Mouse (Mus musculus): ENCODE results near the gene Tle2. TPM values are rescaled to one million over a fixed set of nuclear protein-coding genes. Genes with fewer than 3 reads are reported as not detected.

Gene Tle2
- polyA plus RNA-seq, 1 experiment: 63.7 TPM

DNA sequence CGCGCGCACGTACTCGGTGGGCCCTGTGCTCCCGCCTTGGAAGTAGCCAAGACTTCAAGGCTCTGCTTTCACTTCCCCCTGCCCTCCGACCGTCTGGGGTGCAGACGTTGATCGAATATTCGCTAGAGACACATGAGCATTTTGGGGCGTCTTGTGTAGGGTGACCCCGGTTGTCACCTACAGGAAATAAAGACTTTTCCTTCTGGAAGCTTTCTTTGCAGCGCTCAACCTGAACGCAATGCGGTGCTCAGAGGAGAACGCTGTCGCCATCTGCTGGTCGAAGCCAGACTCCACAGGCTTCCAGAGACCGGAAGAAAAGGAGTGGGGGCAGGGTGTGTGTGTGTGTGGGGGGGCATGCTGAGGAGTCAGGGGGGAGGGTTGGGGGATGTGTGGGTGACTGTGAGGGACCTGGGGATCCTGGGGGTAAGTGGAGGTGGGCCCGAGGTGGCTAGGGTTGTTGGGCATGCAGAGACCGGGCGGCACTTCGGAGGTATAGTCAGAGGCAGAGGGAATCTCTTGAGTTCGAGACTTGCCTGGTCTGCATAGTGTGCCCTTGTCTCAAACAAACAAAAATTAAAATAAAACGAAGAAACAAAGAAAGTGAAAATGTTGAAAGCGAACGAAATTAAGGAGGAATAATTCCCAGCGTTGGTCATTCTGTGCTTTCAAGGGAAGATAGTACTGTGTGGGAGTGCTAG is 30.8 kb downstream of the Tle2 start:
- WGBS: 16% methylated on average over 29 of the region's 29 CpGs
- Histone ChIP-seq H3K4me1 (ENCODE audit: control insufficient read depth, insufficient read depth, low read length) (peaks cover 5% of the 10 kb centered on the region; the same call in 1 of the 2 replicates), H3K4me3 (ENCODE audit: insufficient read depth, low read depth, low read length) (peak overlapping the region; percentile 42), H3K36me3 (ENCODE audit: control insufficient read depth, insufficient read depth, low read length) (no peaks in the 10 kb centered on the region), H3K27ac (ENCODE audit: insufficient read depth, low read depth, low read length) (peak overlapping the region; percentile 67), H3K27me3 (replicated peaks; ENCODE audit: control insufficient read depth, insufficient read depth, low read length) (no peaks in the 10 kb centered on the region)
- TF ChIP-seq CTCF (conservative IDR thresholded peaks at IDR 0.05; ENCODE audit: insufficient read depth, insufficient read length, low read depth, low read length) (peak; percentile 90), POLR2A (IDR thresholded peaks at IDR 0.05; ENCODE audit: low read depth, low read length) (no peak)
- DNase-seq: peak; percentile 90

DNA sequence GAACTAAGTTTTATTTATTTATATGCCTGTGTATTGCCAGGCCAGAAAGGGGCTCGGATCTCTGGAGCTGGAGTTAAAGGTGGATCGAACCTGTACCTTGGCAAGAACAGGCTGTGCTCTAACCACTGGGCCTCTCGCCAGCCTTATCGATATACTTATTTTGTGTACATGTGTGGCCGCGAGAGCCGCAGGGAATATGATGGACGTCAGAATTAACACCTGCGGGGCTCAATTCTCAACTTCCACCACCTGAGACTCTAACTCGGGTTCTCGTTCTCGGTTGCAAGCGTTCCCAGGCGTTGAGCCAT is 31.3 kb downstream of the Tle2 start:
- 1% methylated on average over 14 of the region's 14 CpGs for WGBS
- Histone ChIP-seq H3K4me1 (ENCODE audit: control insufficient read depth, insufficient read depth, low read length) (peaks cover 5% of the 10 kb centered on the region; the same call in 1 of the 2 replicates), H3K27ac (ENCODE audit: insufficient read depth, low read depth, low read length) (peak overlapping the region; percentile 67), H3K4me3 (ENCODE audit: insufficient read depth, low read depth, low read length) (peak overlapping the region; percentile 42), H3K27me3 (replicated peaks; ENCODE audit: control insufficient read depth, insufficient read depth, low read length) (no peaks in the 10 kb centered on the region), H3K36me3 (ENCODE audit: control insufficient read depth, insufficient read depth, low read length) (no peaks in the 10 kb centered on the region)
- TF ChIP-seq POLR2A (IDR thresholded peaks at IDR 0.05; ENCODE audit: low read depth, low read length) (no peak), CTCF (conservative IDR thresholded peaks at IDR 0.05; ENCODE audit: insufficient read depth, insufficient read length, low read depth, low read length) (no peak)
- no peak for DNase-seq

GRCm38 (mm10) chr10:81605974-81606751 is 31.8 kb downstream of the Tle2 start, which contains the start of gene BC025920:
Gene BC025920, plus strand, starts transcription at chr10:81606270.
- peak; percentile 27 for TF ChIP-seq POLR2A (IDR thresholded peaks at IDR 0.05; ENCODE audit: low read depth, low read length)
- TF ChIP-seq CTCF (conservative IDR thresholded peaks at IDR 0.05; ENCODE audit: insufficient read depth, insufficient read length, low read depth, low read length): no peak
- DNase-seq: peak; percentile 99
- under 1% methylated on average over 39 of the region's 39 CpGs for WGBS
- Histone ChIP-seq H3K27ac (ENCODE audit: insufficient read depth, low read depth, low read length) (peak within 1 kb of the TSS; percentile 96), H3K27me3 (replicated peaks; ENCODE audit: control insufficient read depth, insufficient read depth, low read length) (no peaks in the 10 kb centered on the region), H3K4me3 (ENCODE audit: insufficient read depth, low read depth, low read length) (peak within 1 kb of the TSS; percentile 82), H3K36me3 (ENCODE audit: control insufficient read depth, insufficient read depth, low read length) (no peaks in the 10 kb centered on the region), H3K4me1 (ENCODE audit: control insufficient read depth, insufficient read depth, low read length) (peaks cover 5% of the 10 kb centered on the region; the same call in 1 of the 2 replicates)

DNA sequence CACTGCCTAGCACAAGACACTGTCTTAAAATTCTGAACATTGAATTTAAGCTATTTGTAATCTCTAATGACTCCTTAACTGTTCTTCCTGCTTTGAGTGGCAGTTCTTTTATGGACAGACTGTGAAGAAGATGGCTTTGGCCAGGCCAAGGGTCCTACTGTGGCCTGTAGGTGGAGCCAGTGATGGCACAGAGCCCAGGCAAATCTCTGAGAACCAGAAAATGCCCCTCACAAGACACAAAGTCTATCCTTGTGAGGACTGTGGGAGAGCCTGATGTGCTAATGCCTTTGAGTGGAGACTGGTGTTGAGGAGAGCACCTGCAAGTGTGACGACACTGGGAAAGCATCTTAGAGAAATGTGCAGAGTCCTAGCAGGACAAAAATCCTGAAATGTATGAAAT is 33.9 kb downstream of the Tle2 start:
- no peak for DNase-seq
- Histone ChIP-seq H3K36me3 (ENCODE audit: control insufficient read depth, insufficient read depth, low read length) (no peaks in the 10 kb centered on the region), H3K4me3 (ENCODE audit: insufficient read depth, low read depth, low read length) (no peak overlapping the region), H3K4me1 (ENCODE audit: control insufficient read depth, insufficient read depth, low read length) (peaks cover 3% of the 10 kb centered on the region; the same call in 1 of the 2 replicates), H3K27me3 (replicated peaks; ENCODE audit: control insufficient read depth, insufficient read depth, low read length) (no peaks in the 10 kb centered on the region), H3K27ac (ENCODE audit: insufficient read depth, low read depth, low read length) (no peak overlapping the region)
- TF ChIP-seq CTCF (conservative IDR thresholded peaks at IDR 0.05; ENCODE audit: insufficient read depth, insufficient read length, low read depth, low read length): 0 out of 2 replicates have a peak, but pooled peaks have one; percentile 10
- TF ChIP-seq POLR2A (IDR thresholded peaks at IDR 0.05; ENCODE audit: low read depth, low read length): no peak
- 100% methylated on average over 1 of the region's 1 CpGs for WGBS

DNA sequence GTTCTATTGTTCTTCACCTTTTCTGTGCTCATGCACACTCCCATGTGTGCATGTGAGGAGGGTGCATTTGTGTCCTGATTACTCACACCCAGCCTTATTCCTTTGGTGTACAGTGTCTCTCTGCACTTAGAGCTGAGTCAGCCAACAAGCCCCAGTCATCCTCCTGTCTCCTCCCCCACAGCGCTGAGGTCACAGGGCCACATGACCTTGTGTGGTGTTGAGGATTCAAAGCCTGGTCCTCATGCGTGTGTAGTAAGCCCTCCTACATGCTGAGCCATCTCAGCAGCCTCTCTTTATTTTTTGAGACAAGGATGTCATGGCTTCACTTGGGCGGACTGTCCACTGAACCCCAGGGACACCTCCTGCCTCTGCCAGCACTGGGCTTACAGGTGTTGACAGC is 38.4 kb downstream of the Tle2 start:
- TF ChIP-seq POLR2A (IDR thresholded peaks at IDR 0.05; ENCODE audit: low read depth, low read length) (no peak), CTCF (conservative IDR thresholded peaks at IDR 0.05; ENCODE audit: insufficient read depth, insufficient read length, low read depth, low read length) (no peak)
- 55% methylated on average over 3 of the region's 3 CpGs for WGBS
- H3K4me1 ChIP-seq (ENCODE audit: control insufficient read depth, insufficient read depth, low read length): no peaks in the 10 kb centered on the region
- no peak overlapping the region for H3K27ac ChIP-seq (ENCODE audit: insufficient read depth, low read depth, low read length)
- no peak overlapping the region for H3K4me3 ChIP-seq (ENCODE audit: insufficient read depth, low read depth, low read length)
- no peaks in the 10 kb centered on the region for H3K36me3 ChIP-seq (ENCODE audit: control insufficient read depth, insufficient read depth, low read length)
- DNase-seq: no peak
- H3K27me3 ChIP-seq (replicated peaks; ENCODE audit: control insufficient read depth, insufficient read depth, low read length): no peaks in the 10 kb centered on the region

DNA sequence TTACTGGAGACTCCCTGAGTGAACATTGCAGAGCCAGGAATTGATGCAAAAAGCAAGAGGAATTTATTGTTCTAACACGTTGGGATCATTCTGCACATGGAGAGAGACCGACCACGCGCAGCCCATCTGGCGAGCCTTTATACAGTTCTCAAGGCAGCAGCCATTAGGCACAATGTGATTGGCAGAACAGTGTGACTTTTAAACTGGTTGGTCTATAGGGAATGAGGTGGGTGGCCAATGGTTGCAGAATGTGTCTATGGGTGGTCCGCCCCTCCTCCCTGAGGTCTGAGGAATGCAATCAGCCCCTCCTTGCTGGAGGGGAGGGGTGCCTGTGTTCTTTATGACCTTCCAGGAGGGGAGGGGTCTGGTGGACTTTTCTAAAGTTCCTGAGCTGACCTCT is 41.1 kb downstream of the Tle2 start:
- Histone ChIP-seq H3K27me3 (replicated peaks; ENCODE audit: control insufficient read depth, insufficient read depth, low read length) (no peaks in the 10 kb centered on the region), H3K27ac (ENCODE audit: insufficient read depth, low read depth, low read length) (no peak overlapping the region), H3K4me3 (ENCODE audit: insufficient read depth, low read depth, low read length) (no peak overlapping the region), H3K4me1 (ENCODE audit: control insufficient read depth, insufficient read depth, low read length) (no peaks in the 10 kb centered on the region), H3K36me3 (ENCODE audit: control insufficient read depth, insufficient read depth, low read length) (no peaks in the 10 kb centered on the region)
- 51% methylated on average over 6 of the region's 6 CpGs for WGBS
- DNase-seq: no peak
- no peak for TF ChIP-seq CTCF (conservative IDR thresholded peaks at IDR 0.05; ENCODE audit: insufficient read depth, insufficient read length, low read depth, low read length)
- TF ChIP-seq POLR2A (IDR thresholded peaks at IDR 0.05; ENCODE audit: low read depth, low read length): no peak

DNA sequence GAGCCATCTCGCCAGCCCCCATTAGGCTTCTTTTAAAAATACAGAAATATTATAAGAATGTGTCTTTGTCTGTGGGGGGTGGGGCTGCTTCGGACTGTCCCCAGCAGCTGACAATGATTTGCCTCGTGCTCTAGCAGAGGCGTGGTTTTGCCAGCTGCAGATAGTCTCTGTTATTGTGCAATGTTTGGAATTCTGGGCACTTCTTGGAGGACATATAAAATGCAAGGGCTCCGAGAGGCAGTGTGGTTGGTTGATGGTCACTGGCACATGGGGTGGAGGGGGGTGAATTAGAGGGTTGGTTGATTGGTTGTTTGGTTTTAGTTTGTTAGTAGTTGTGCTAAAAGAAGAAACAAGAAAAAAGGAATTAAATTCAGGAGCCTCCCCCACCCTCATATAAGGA is 45.6 kb downstream of the Tle2 start:
- 79% methylated on average over 5 of the region's 5 CpGs for WGBS
- DNase-seq: no peak
- Histone ChIP-seq H3K27me3 (replicated peaks; ENCODE audit: control insufficient read depth, insufficient read depth, low read length) (no peaks in the 10 kb centered on the region), H3K36me3 (ENCODE audit: control insufficient read depth, insufficient read depth, low read length) (no peaks in the 10 kb centered on the region), H3K4me1 (ENCODE audit: control insufficient read depth, insufficient read depth, low read length) (no peaks in the 10 kb centered on the region), H3K27ac (ENCODE audit: insufficient read depth, low read depth, low read length) (no peak overlapping the region), H3K4me3 (ENCODE audit: insufficient read depth, low read depth, low read length) (no peak overlapping the region)
- TF ChIP-seq POLR2A (IDR thresholded peaks at IDR 0.05; ENCODE audit: low read depth, low read length) (no peak), CTCF (conservative IDR thresholded peaks at IDR 0.05; ENCODE audit: insufficient read depth, insufficient read length, low read depth, low read length) (no peak)
